ENCODE assay signal across 13 mouse cellular contexts in the genomic region with DNA sequence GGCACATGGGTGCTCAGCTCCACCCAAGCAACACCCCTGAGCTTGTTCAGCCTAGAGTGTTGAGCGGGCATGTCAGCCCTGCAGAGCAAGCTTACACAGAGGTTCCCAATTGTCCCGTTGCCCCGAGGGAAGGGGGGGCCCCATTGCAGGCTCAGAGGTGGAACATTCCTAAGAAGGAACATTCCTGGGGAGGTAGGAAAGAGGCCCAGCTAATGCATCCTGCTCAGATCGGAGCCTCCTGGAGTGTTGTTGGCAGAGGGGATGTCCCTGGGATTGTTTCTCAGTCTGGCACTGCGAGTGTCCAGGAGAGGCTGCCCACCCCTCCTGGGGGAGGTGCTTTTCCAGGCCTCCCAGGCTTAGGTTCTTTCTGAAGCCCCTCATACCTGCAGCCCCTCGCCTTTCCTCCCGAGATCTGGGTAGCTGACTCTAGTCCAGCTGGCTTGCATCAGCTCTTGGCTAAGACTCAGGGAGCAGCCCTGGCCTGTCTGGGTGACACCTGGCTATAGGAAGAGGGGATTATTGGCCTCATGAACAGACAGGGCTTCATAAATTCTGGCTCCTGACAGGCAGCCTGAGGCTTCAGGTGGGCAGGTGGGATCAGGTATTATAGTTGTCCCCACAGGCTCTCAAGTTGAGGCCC. TPM values are rescaled to one million over a fixed set of nuclear protein-coding genes. Genes with fewer than 3 reads are reported as not detected.
DNase-seq lines count a peak whose midpoint lies in the region; ATAC-seq and TF ChIP-seq lines count a peak whose summit lies in the region.
"Had no signal": no experiment of that assay in that cellular context is flagged by ENCODE, and none has a peak within 500 bp of the region (broad histone marks: within the 10 kb centered on the region; RNA-seq: fewer than 3 reads in every experiment).

No protein-coding gene starts in this region.

- no peaks in the 10 kb centered on the region for H3K9me3 ChIP-seq in intestine, embryonic 14.5 days (ENCODE audit: control insufficient read depth, low read length)
- no peaks in the 10 kb centered on the region for H3K9me3 ChIP-seq in intestine, postnatal 0 days (ENCODE audit: control insufficient read depth)
- H3K9me3 ChIP-seq in embryonic facial prominence, embryonic 13.5 days, result no peaks in the 10 kb centered on the region; the same call in 1 of the 2 replicates
- no peaks in the 10 kb centered on the region for H3K9me3 ChIP-seq in stomach, postnatal 0 days (ENCODE audit: control insufficient read depth, low read length)
- H3K9me3 ChIP-seq: hindbrain, embryonic 15.5 days; liver, embryonic 15.5 days had no signal

- DNase-seq in intestine, embryonic 14.5 days (ENCODE audit: low spot score), result no peak
- peak; percentile 43 for DNase-seq in cerebellum, adult 8-10 months
- DNase-seq in stomach, postnatal 0 days (ENCODE audit: low spot score), result no peak
- no peak for DNase-seq in kidney, adult 9 months
- DNase-seq in spleen, postnatal 14 days (ENCODE audit: low spot score in 2 of 2), result no peak
- DNase-seq: lung, postnatal 14 days; right cerebral cortex, postnatal 25 days; thymus, adult 18-20 months had no signal

- H3K27ac ChIP-seq in intestine, embryonic 14.5 days (ENCODE audit: low read depth), result no peak overlapping the region
- H3K27ac ChIP-seq in intestine, postnatal 0 days (ENCODE audit: low read depth, low read length), result no peak overlapping the region
- H3K27ac ChIP-seq in embryonic facial prominence, embryonic 13.5 days, result peak overlapping the region; percentile 83
- peak overlapping the region; percentile 65 for H3K27ac ChIP-seq in stomach, postnatal 0 days (replicated peaks)
- H3K27ac ChIP-seq: hindbrain, embryonic 15.5 days; layer of hippocampus, adult 2 months; liver, embryonic 15.5 days had no signal

- H3K4me3 ChIP-seq in intestine, embryonic 14.5 days (ENCODE audit: low read depth, low read length), result no peak overlapping the region
- H3K4me3 ChIP-seq in intestine, postnatal 0 days (ENCODE audit: low read depth, low read length), result no peak overlapping the region
- no peak overlapping the region for H3K4me3 ChIP-seq in embryonic facial prominence, embryonic 13.5 days
- H3K4me3 ChIP-seq in stomach, postnatal 0 days (ENCODE audit: low read depth, low read length), result no peak overlapping the region
- H3K4me3 ChIP-seq: hindbrain, embryonic 15.5 days; layer of hippocampus, adult 2 months; liver, embryonic 15.5 days had no signal

- H3K4me1 ChIP-seq in intestine, embryonic 14.5 days (replicated peaks; ENCODE audit: control insufficient read depth, insufficient read depth, low read length), result 0 out of 2 replicates have a peak, but pooled peaks cover 8% of the 10 kb centered on the region
- no peaks in the 10 kb centered on the region for H3K4me1 ChIP-seq in intestine, postnatal 0 days (replicated peaks; ENCODE audit: control insufficient read depth, insufficient read depth, low read length)
- peaks cover 58% of the 10 kb centered on the region for H3K4me1 ChIP-seq in embryonic facial prominence, embryonic 13.5 days
- H3K4me1 ChIP-seq in stomach, postnatal 0 days (replicated peaks; ENCODE audit: control insufficient read depth, insufficient read depth), result peaks cover 4% of the 10 kb centered on the region; the same call in 1 of the 2 replicates
- H3K4me1 ChIP-seq: hindbrain, embryonic 15.5 days had no signal

- 37% methylated on average over 7 of the region's 7 CpGs for WGBS in intestine, embryonic 14.5 days
- 44% methylated on average over 7 of the region's 7 CpGs for WGBS in intestine, postnatal 0 days
- WGBS in embryonic facial prominence, embryonic 13.5 days, result 35% methylated on average over 7 of the region's 7 CpGs
- WGBS in stomach, postnatal 0 days, result 26% methylated on average over 7 of the region's 7 CpGs

- H3K4me2 ChIP-seq in intestine, embryonic 14.5 days (ENCODE audit: low read length), result no peak overlapping the region
- no peak overlapping the region for H3K4me2 ChIP-seq in intestine, postnatal 0 days (replicated peaks; ENCODE audit: low read depth)
- H3K4me2 ChIP-seq in embryonic facial prominence, embryonic 13.5 days, result no peak overlapping the region
- no peak overlapping the region for H3K4me2 ChIP-seq in stomach, postnatal 0 days (replicated peaks; ENCODE audit: low read depth)
- H3K4me2 ChIP-seq: hindbrain, embryonic 15.5 days; liver, embryonic 15.5 days had no signal

- 0 out of 2 replicates have a peak, but pooled peaks have one; percentile 23 for ATAC-seq in intestine, embryonic 14.5 days (replicated peaks; ENCODE audit: low FRiP score, low TSS enrichment, low read depth)
- no peak for ATAC-seq in intestine, postnatal 0 days
- ATAC-seq in embryonic facial prominence, embryonic 13.5 days (ENCODE audit: insufficient number of reproducible peaks, insufficient read depth, low FRiP score, low TSS enrichment, low read depth), result peak; percentile 22
- ATAC-seq in stomach, postnatal 0 days (ENCODE audit: low FRiP score, low TSS enrichment), result peak; percentile 23

- TF ChIP-seq CTCF in intestine, postnatal 0 days (IDR thresholded peaks at IDR 0.05; ENCODE audit: low read depth), result no peak
- no peak for TF ChIP-seq CTCF in stomach, postnatal 0 days (IDR thresholded peaks at IDR 0.05; ENCODE audit: low read depth)

- H3K27me3 ChIP-seq in intestine, embryonic 14.5 days (replicated peaks; ENCODE audit: control insufficient read depth, insufficient read depth, low read length), result no peaks in the 10 kb centered on the region
- 0 out of 2 replicates have a peak, but pooled peaks cover 5% of the 10 kb centered on the region for H3K27me3 ChIP-seq in intestine, postnatal 0 days (replicated peaks; ENCODE audit: control insufficient read depth, insufficient read depth, low read length)
- no peaks in the 10 kb centered on the region for H3K27me3 ChIP-seq in embryonic facial prominence, embryonic 13.5 days
- no peaks in the 10 kb centered on the region for H3K27me3 ChIP-seq in stomach, postnatal 0 days (ENCODE audit: control insufficient read depth, insufficient read depth, low read length)
- H3K27me3 ChIP-seq: hindbrain, embryonic 15.5 days; liver, embryonic 15.5 days had no signal

- peak; percentile 31 for TF ChIP-seq EP300 in stomach, postnatal 0 days (optimal IDR thresholded peaks at IDR 0.05)

- no peak overlapping the region for H3K9ac ChIP-seq in intestine, embryonic 14.5 days (ENCODE audit: low read length)
- no peak overlapping the region for H3K9ac ChIP-seq in intestine, postnatal 0 days (ENCODE audit: low read depth, low read length)
- H3K9ac ChIP-seq in embryonic facial prominence, embryonic 13.5 days, result peak overlapping the region; percentile 27; the same call in 1 of the 2 replicates
- no peak overlapping the region for H3K9ac ChIP-seq in stomach, postnatal 0 days (ENCODE audit: low read length)
- H3K9ac ChIP-seq: hindbrain, embryonic 15.5 days; liver, embryonic 15.5 days had no signal

- H3K36me3 ChIP-seq in intestine, embryonic 14.5 days (ENCODE audit: control insufficient read depth, insufficient read depth, low read length), result no peaks in the 10 kb centered on the region
- no peaks in the 10 kb centered on the region for H3K36me3 ChIP-seq in intestine, postnatal 0 days (ENCODE audit: control insufficient read depth, insufficient read depth)
- 0 out of 2 replicates have a peak, but pooled peaks cover 3% of the 10 kb centered on the region for H3K36me3 ChIP-seq in embryonic facial prominence, embryonic 13.5 days
- no peaks in the 10 kb centered on the region for H3K36me3 ChIP-seq in stomach, postnatal 0 days (ENCODE audit: control insufficient read depth, insufficient read depth, low read length)
- H3K36me3 ChIP-seq: hindbrain, embryonic 15.5 days; liver, embryonic 15.5 days had no signal

RNA-seq across cellular contexts. Expression of a gene that starts 47.3 kb away (rescaled TPM):
- polyA plus RNA-seq in intestine, embryonic 14.5 days (2014; fragmentation: Nextera tagmentation; extraction: Ambion mirVana), result 16.1 and 17.1 TPM in 2 replicates
- 4.4 and 4.5 TPM in 2 replicates for polyA plus RNA-seq in intestine, postnatal 0 days (2015; fragmentation: Nextera tagmentation; extraction: Ambion mirVana)
- 99.7 and 104 TPM in 2 replicates for polyA plus RNA-seq in embryonic facial prominence, embryonic 13.5 days (2015; fragmentation: Nextera tagmentation; extraction: Ambion mirVana)
- polyA plus RNA-seq in stomach, postnatal 0 days (2015; fragmentation: Nextera tagmentation; extraction: Ambion mirVana), result 10.2 and 10.8 TPM in 2 replicates

RNA-seq across cellular contexts. Expression of a gene that starts 57.4 kb away (rescaled TPM):
- 125 and 133 TPM in 2 replicates for polyA plus RNA-seq in intestine, embryonic 14.5 days (2014; fragmentation: Nextera tagmentation; extraction: Ambion mirVana)
- polyA plus RNA-seq in intestine, postnatal 0 days (2015; fragmentation: Nextera tagmentation; extraction: Ambion mirVana), result 90.3 and 95.4 TPM in 2 replicates
- polyA plus RNA-seq in embryonic facial prominence, embryonic 13.5 days (2015; fragmentation: Nextera tagmentation; extraction: Ambion mirVana), result 129 and 140 TPM in 2 replicates
- 165 and 170 TPM in 2 replicates for polyA plus RNA-seq in stomach, postnatal 0 days (2015; fragmentation: Nextera tagmentation; extraction: Ambion mirVana)

Comparison
In these comparisons a context has a peak if more than half of its experiments do, and no peak if none do; other contexts are left out.
1. H3K27ac ChIP-seq: peak in embryonic facial prominence, embryonic 13.5 days (single experiment) and stomach, postnatal 0 days (single experiment); none in intestine, embryonic 14.5 days (single experiment) and intestine, postnatal 0 days (single experiment).